Mouse (Mus musculus) Patski (cell line): ENCODE data around the gene Atl2. TPM values are rescaled to one million over a fixed set of nuclear protein-coding genes. Genes with fewer than 3 reads are reported as not detected.

Experiments used
- ATAC-seq: fragments of 100-300 bp; one replicate; pipeline ENCODE4 v1.8.0; 2021
- CTCF ChIA-PET: fragments of 350-600 bp; sonication (Branson Sonifier 250); formaldehyde crosslinking; loops from one replicate; lab custom pipeline; 2022; ENCODE audit warnings: inconsistent platforms; lab: Charles Lee
- POLR2A ChIA-PET: fragments of 350-600 bp; sonication (Branson Sonifier 250); formaldehyde crosslinking; loops from one replicate; lab custom pipeline; 2022; ENCODE audit warnings: antibody characterized with exemption, inconsistent platforms; lab: Charles Lee
- DNase-seq: peaks from one replicate; pipeline ENCODE4 v3.0.0-alpha.2; 2011; ENCODE audit warnings: low read depth, low spot score
- H3K27me3 ChIP-seq: fragments of 371-371 bp; one replicate; pipeline ENCODE4 v1.5.1; 2021
- CTCF ChIP-seq: fragments of 100-300 bp; IDR thresholded peaks from one replicate; pipeline ENCODE4 v1.5.1; 2021
- in situ Hi-C: fragments of 300-500 bp; cut with MboI; formaldehyde crosslinking; loops from 3 replicates; pipeline ENCODE4 v1.11.1; 2018; ENCODE audit warnings: low pct_unique_long_range_greater_than_20kb, mixed read lengths
- polyA plus RNA-seq: library from polyadenylated mRNA; unstranded; gene quantifications from one replicate; pipeline ENCODE4 v1.2.3, GENCODE M21; 2021

The Atl2 gene
- polyA plus RNA-seq, 1 experiment from 2014 or later: 38.4 TPM

DNA sequence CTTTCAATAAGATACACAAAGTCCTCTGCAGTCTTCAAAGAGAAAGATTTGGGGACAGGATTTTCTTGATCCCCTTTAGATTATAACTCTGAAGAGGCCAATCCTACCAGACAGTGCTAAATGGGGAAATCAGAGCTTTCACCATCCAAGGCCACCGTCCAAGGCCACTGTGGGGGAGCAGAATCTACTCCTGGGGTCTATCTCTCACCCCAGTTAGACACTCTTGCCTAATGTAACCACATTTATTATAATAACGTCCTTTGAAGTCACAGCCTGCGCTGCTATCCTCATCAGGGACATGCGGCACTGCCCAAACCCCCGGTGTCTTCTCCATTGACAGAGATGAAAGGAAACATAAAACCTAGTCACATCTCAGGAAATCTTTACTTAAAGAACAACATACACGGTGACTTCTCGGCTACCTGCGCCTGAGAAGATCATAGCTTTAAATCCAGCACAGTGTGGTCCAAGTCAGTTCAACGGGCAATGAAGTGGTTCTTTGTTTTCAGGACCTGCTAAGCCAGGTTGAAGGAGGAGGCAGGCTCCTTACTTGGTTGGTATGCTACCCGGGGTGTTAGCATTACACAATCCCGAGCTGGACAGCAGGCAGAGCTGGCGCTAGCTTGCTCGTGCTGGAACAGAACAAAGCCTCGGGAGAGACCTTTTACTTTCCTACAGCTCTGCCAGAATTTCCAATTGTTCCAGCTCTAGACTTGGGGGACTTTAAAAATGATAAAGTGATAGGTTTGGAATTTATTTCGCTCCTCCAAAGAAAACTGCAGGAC lies 23.8 kb upstream of the Atl2 start:
- H3K27me3 ChIP-seq: peaks cover 66% of the 10 kb centered on the region
- in situ Hi-C loops: no loop called here
- no peak for ATAC-seq
- no peak for DNase-seq
- ChIA-PET POLR2A (no interaction called here), CTCF (interaction anchor here (1.3 kb wide), 1 partner anchor 11 kb away, joined by 3 read pairs; no protein-coding TSS in a partner anchor)
- no peak for TF ChIP-seq CTCF

DNA sequence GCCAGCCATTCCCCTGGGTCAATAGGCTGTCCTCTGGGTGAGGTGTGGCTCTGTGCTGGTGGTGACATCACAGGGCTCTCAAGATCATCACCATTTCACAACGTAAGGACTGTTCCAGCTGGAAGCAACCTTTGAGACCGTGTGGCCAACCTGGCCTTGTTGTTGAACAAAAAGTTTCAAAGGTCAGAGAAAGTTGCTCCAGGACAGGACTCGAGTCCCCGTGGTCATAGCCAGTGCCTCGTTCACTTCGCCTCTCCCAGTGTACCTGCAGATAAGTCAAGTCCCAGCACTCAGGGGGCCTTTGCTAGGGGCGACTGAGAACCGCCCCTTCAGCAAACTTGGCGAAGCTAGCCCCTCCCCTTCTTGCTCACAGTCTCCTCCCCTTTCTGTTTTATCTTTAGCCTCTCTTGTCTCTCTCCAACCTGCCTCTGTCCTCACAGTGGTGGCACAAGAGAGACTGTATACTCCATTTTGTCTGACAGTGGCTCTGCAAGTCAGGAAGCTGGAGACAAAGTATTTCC lies 22.6 kb upstream of the Atl2 start:
- POLR2A ChIA-PET: no interaction called here
- no peak for TF ChIP-seq CTCF

DNA sequence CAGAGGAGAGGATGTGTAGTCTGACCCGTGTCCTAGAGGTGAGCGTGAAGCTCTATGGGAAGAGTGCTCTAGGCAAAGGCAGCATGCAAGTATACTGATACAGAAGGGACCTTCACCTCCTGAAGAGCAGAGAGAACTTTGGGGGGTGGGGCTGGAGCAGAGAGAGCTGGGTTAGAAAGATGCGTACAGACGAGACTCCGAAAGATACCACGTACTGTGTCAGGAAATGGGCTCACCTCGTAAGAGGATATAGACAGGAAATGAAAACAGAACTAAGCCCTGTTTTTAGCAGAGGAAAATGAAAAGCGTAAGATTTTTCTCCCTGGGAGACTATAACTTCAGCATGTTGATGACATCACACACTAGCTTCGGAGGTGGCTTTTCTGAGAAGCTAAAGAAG lies 21.1 kb upstream of the Atl2 start:
- ATAC-seq (no peak), DNase-seq (no peak)
- ChIA-PET POLR2A (interaction anchor here (0.5 kb wide), 1 partner anchor 19 kb away, joined by 3 read pairs; no protein-coding TSS in a partner anchor), CTCF (interaction anchor here (1.0 to 1.3 kb wide), 4 partner anchors 9 to 89 kb away, joined by 3 to 4 read pairs (median 4); no protein-coding TSS in a partner anchor)
- TF ChIP-seq CTCF: no peak
- H3K27me3 ChIP-seq: peaks cover 64% of the 10 kb centered on the region
- in situ Hi-C loops: no loop called here

More for the DNA sequence above, 22.6 kb upstream of the Atl2 start:
- CTCF ChIA-PET: interaction anchor here (1.3 kb wide), 1 partner anchor 10 kb away, joined by 3 read pairs; no protein-coding TSS in a partner anchor
- peaks cover 66% of the 10 kb centered on the region for H3K27me3 ChIP-seq
- DNase-seq (no peak), ATAC-seq (no peak)
- in situ Hi-C loops: no loop called here

DNA sequence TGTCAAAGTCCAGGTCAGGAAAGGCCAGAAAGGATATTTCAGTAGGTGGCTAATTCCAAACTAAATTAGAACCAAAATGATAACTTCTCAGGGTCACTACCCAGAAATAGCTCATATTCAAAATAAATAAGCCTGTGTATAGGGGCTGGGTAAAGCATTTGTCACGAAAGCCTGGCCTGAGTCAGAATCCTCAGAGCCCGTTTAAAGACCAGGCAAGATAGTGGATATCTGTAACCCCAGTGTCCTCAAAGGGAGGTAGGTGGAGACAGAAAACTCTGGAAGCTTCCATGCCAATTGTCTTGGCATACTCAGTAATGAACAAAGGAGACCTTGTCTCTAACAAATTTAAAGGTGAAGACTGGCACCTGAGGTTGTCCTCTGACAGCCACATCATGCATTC lies 16.3 kb upstream of the Atl2 start:
- in situ Hi-C loops: no loop called here
- no peak for TF ChIP-seq CTCF
- H3K27me3 ChIP-seq: peaks cover 36% of the 10 kb centered on the region
- ATAC-seq (no peak), DNase-seq (no peak)
- ChIA-PET CTCF (no interaction called here), POLR2A (no interaction called here)

DNA sequence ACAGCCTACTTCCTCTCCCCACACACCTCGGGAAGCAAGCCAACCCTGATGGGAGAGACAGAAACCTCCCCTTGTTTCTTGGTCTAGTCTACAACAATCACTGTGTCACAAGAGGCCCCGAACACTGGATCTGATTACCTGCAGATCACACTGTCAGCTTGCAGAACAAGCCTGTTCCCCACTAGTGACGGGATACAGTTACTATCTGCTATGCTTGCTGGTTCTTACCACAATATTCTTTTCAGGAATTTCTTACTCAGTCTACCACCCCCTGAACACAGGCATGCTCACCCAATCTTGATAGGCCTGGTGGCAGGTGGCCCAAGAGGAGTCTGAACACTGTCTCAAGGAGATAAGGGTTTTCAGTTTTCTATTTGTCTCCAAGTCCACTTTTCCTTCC lies 15.8 kb upstream of the Atl2 start:
- POLR2A ChIA-PET: no interaction called here
- TF ChIP-seq CTCF: no peak
- in situ Hi-C loops: no loop called here
- CTCF ChIA-PET: no interaction called here
- no peak for DNase-seq
- peaks cover 33% of the 10 kb centered on the region for H3K27me3 ChIP-seq
- ATAC-seq: no peak

DNA sequence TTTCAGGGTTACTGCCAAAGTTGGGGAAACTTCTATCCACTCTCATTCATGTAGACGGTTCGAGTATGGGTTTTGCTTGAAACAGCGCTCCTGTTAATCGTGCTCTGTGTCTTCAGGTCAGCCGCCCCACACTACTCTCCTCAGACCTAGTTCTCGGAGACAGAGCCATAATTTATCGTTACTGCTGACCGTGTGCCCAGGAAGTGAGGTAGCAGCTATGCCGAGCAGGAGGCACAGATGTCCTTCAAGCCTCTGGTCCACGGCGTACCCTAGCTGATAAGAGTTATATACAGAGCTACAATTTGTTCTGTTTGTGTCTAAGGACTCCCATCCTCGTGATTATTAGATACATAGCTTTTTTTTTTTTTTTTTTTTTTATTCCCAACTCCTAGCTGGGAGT lies 13.6 kb upstream of the Atl2 start:
- DNase-seq (no peak), ATAC-seq (no peak)
- peaks cover 25% of the 10 kb centered on the region for H3K27me3 ChIP-seq
- ChIA-PET CTCF (no interaction called here), POLR2A (no interaction called here)
- in situ Hi-C loops: no loop called here
- no peak for TF ChIP-seq CTCF

DNA sequence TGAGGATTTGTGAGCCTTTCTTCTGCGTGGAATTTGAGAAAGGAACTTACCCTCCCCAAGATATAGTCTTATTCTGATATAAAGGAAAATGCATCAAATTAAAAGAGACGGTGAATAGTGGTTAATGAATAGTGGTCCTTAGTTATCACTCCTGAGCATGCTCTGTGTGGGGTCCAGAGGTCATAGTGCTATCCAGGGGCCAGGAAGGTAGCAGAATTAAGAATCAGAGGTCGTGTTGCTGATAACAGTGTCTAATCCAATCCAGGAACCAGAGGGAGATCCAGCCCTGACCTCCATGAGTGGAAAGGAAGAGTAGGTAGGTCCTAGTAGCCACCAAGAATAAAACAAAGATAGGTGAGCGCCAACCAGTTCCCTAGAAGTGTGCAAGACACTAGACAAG lies 11.8 kb upstream of the Atl2 start:
- H3K27me3 ChIP-seq: peaks cover 11% of the 10 kb centered on the region
- ChIA-PET CTCF (interaction anchor here (1.2 to 1.3 kb wide), 2 partner anchors 9 to 12 kb away, joined by 3 read pairs; no protein-coding TSS in a partner anchor), POLR2A (interaction anchor here (0.6 kb wide), 1 partner anchor 9 kb away, joined by 4 read pairs; no protein-coding TSS in a partner anchor)
- ATAC-seq (no peak), DNase-seq (no peak)
- in situ Hi-C loops: no loop called here
- no peak for TF ChIP-seq CTCF

DNA sequence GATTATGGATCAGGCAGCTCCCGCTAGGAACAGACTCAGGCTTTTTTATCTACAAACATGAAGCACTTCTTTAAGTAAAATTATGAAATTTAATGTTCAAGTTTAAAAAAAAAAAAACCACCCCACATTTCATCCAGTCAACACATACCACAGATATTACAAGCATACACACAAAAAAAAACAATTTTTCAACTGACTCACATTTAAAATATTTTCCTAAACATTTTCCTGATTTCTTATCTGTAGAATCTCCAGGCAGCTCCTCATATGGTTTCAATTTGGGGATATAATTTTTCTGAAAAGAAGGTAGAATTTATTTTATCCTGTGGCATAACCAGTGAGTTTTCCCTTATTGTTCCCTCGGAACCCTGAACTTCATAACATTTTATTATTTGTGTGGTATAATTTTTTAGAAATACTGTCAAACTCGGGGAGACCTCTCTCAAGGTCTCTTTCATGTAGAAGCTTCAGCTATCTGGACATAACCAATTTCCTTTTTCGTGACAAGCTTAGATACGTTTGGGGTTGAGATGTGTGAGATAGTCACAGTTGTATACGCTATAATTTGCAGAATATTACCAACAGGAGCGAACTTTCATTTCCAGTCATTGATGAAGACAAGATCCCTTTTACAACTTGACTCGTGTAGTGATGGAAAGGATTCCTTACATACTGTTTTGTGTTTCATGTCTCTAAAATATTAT lies 11.0 kb upstream of the Atl2 start:
- ChIA-PET CTCF (interaction anchor here (0.9 kb wide), 1 partner anchor 48 kb away, joined by 3 read pairs; no protein-coding TSS in a partner anchor), POLR2A (no interaction called here)
- DNase-seq (no peak), ATAC-seq (no peak)
- H3K27me3 ChIP-seq: peaks cover 11% of the 10 kb centered on the region
- in situ Hi-C loops: no loop called here
- no peak for TF ChIP-seq CTCF

DNA sequence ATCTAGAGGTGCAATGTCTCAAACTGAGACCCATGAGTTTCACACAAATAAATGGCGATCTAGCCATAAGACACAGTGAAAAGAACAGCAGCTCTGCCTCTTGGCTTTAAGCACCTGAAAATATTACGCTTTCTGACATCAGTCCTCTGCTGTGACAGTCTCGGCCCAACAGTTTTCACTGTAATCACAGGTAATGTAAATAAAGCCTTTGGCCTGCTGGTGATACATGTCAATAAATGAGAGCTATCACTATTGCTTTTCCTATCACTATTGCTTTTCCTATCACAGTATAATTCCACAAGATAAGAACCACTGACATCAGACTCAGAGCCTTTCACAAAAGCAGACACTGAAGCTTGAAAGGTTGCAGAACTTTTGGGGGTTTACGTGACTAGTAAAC lies 8.7 kb upstream of the Atl2 start:
- no peak for ATAC-seq
- TF ChIP-seq CTCF: no peak
- ChIA-PET POLR2A (interaction anchor here (0.5 kb wide), 1 partner anchor 960 kb away, joined by 3 read pairs; no protein-coding TSS in a partner anchor), CTCF (no interaction called here)
- in situ Hi-C loops: no loop called here
- peaks cover 3% of the 10 kb centered on the region for H3K27me3 ChIP-seq
- no peak for DNase-seq

DNA sequence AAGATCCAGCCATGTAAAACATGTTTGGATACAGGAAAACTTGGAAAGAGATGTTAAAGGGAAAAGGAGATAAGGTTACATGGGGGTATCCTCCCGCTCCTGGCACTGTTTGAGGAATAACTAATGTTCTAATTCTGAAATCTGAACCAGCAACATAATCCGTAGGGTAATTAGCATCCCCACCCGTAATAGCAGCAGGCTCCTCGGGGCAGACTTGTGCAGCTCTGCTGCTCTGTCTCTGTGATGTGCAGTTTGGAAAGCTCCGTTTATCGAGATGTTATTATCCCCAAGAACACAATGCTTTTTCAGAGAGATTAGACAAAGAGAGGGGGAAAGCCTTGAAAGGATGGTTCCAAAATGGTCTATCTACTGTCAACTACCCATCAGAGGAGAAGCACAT lies 5.3 kb upstream of the Atl2 start:
- TF ChIP-seq CTCF: no peak
- ChIA-PET CTCF (interaction anchor here (1.1 kb wide), 1 partner anchor 101 kb away, joined by 3 read pairs; no protein-coding TSS in a partner anchor), POLR2A (no interaction called here)
- no peak for DNase-seq
- ATAC-seq: no peak
- no peaks in the 10 kb centered on the region for H3K27me3 ChIP-seq
- in situ Hi-C loops: no loop called here
